Mouse (Mus musculus): ENCODE measurements at regions not wholly inside any gene's neighbourhood (a gene's known extent, or its start where the extent isn't known, plus 50 kb on each side); places are given as distances from the start of the nearest gene placed in this dataset.

GRCm38 (mm10) chr11:18712642-18713053 is 306.1 kb downstream of the Meis1 start:
- Histone ChIP-seq H3K36me3 (replicated peaks) (no peaks in the 10 kb centered on the region), H3K27ac (no peak overlapping the region), H3K4me3 (no peak overlapping the region), H3K4me1 (peaks cover 13% of the 10 kb centered on the region), H3K27me3 (ENCODE audit: poor library complexity, severe bottlenecking) (no peaks in the 10 kb centered on the region), H3K9me3 (no peaks in the 10 kb centered on the region)
- no peak for DNase-seq (ENCODE audit: extremely low spot score, low spot score)
- WGBS: 91% methylated on average over 10 of the region's 10 CpGs

DNA sequence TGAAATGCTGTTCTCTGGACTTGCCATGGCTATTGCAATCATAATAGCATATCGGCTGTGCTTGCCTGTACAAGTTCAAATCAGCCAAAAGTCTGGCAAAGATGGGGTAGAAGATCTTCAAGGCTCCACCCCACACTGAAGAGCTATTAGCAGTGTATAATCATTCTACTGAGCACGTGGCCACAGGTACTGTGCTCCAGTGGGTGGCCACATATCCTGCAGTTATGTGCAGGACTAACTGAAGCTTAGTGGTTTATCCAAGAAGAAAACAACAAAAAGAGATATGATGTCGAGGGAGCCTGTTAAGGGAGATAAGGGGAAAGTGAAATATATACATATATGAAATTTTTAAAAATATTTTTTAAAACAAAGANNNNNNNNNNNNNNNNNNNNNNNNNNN is 309.2 kb downstream of the Meis1 start:
- no peaks in the 10 kb centered on the region for H3K4me1 ChIP-seq
- H3K36me3 ChIP-seq (replicated peaks): no peaks in the 10 kb centered on the region
- no peak overlapping the region for H3K27ac ChIP-seq
- no peaks in the 10 kb centered on the region for H3K27me3 ChIP-seq (ENCODE audit: poor library complexity, severe bottlenecking)
- no peaks in the 10 kb centered on the region for H3K9me3 ChIP-seq
- DNase-seq (ENCODE audit: extremely low spot score, low spot score): no peak
- 80% methylated on average over 3 of the region's 3 CpGs for WGBS
- no peak overlapping the region for H3K4me3 ChIP-seq

DNA sequence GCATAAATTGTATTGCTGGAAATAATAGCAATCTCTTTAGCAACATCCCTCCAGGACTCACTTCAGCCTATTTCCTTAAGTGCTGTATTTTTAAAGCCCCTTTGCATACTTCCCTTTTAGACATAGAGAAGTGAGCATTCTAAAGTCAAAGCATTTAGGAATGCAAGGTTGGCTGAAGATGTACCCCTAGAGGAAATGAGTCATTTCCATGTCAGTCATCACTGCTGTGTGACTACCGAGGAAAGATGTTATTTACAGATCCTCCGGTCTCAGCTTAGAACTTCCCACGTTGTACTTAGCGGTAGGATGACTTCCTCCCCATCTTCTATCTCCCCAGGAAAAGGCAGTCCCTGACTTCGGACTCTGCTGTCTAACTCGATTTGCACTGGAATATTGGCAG is 337.2 kb downstream of the Meis1 start:
- H3K4me3 ChIP-seq: no peak overlapping the region
- no peak overlapping the region for H3K27ac ChIP-seq
- no peaks in the 10 kb centered on the region for H3K4me1 ChIP-seq
- no peak for DNase-seq (ENCODE audit: extremely low spot score, low spot score)
- H3K9me3 ChIP-seq: no peaks in the 10 kb centered on the region
- 82% methylated on average over 6 of the region's 6 CpGs for WGBS
- H3K36me3 ChIP-seq (replicated peaks): no peaks in the 10 kb centered on the region
- H3K27me3 ChIP-seq (ENCODE audit: poor library complexity, severe bottlenecking): no peaks in the 10 kb centered on the region

- no peaks in the 10 kb centered on the region for H3K36me3 ChIP-seq (replicated peaks)
- 90% methylated on average over 2 of the region's 2 CpGs for WGBS
- DNase-seq (ENCODE audit: extremely low spot score, low spot score): no peak
Measured at GRCm38 (mm10) chr11:18676876-18677275, 341.9 kb downstream of the Meis1 start.

GRCm38 (mm10) chr11:18670967-18671366 is 347.8 kb downstream of the Meis1 start:
- H3K27ac ChIP-seq: no peak overlapping the region
- DNase-seq (ENCODE audit: extremely low spot score, low spot score): no peak
- H3K9me3 ChIP-seq: no peaks in the 10 kb centered on the region
- no peaks in the 10 kb centered on the region for H3K36me3 ChIP-seq (replicated peaks)
- H3K4me3 ChIP-seq: no peak overlapping the region
- no peaks in the 10 kb centered on the region for H3K27me3 ChIP-seq (ENCODE audit: poor library complexity, severe bottlenecking)
- H3K4me1 ChIP-seq: no peaks in the 10 kb centered on the region
- 93% methylated on average over 2 of the region's 2 CpGs for WGBS

More at GRCm38 (mm10) chr11:18676876-18677275, 341.9 kb downstream of the Meis1 start:
- Histone ChIP-seq H3K9me3 (no peaks in the 10 kb centered on the region), H3K4me3 (no peak overlapping the region), H3K27me3 (ENCODE audit: poor library complexity, severe bottlenecking) (no peaks in the 10 kb centered on the region), H3K27ac (no peak overlapping the region), H3K4me1 (no peaks in the 10 kb centered on the region)

GRCm38 (mm10) chr11:18669322-18669721 is 349.5 kb downstream of the Meis1 start:
- Histone ChIP-seq H3K36me3 (replicated peaks) (no peaks in the 10 kb centered on the region), H3K9me3 (no peaks in the 10 kb centered on the region), H3K27ac (no peak overlapping the region), H3K4me1 (no peaks in the 10 kb centered on the region), H3K27me3 (ENCODE audit: poor library complexity, severe bottlenecking) (no peaks in the 10 kb centered on the region), H3K4me3 (no peak overlapping the region)
- whole genome bisulfite sequencing: 79% methylated on average over 2 of the region's 2 CpGs
- no peak for DNase-seq (ENCODE audit: extremely low spot score, low spot score)

DNA sequence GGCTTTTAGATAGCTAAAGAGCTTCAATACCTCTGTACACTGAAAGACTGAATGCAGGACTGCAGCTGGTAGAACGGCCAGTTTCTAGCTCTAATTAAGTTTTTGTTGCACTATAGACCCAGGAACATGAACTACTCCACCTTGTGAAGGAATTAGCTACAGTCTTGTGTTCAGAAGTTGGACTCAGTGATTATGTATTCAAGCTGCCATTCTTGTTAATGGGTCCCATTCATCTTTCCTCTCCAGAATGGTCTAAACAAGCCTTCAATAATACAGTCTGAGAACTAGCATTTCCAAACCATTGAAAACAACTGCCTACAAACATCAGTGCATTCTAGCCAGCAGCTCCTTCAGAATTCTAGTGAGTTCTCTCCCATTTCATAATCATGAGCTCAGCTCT is 362.4 kb downstream of the Meis1 start:
- Histone ChIP-seq H3K4me3 (no peak overlapping the region), H3K9me3 (no peaks in the 10 kb centered on the region), H3K36me3 (replicated peaks) (no peaks in the 10 kb centered on the region), H3K27me3 (ENCODE audit: poor library complexity, severe bottlenecking) (no peaks in the 10 kb centered on the region), H3K4me1 (0 out of 2 replicates have a peak, but pooled peaks cover 2% of the 10 kb centered on the region), H3K27ac (no peak overlapping the region)
- no peak for DNase-seq (ENCODE audit: extremely low spot score, low spot score)
- WGBS: 44% methylated on average over 1 of the region's 1 CpGs

DNA sequence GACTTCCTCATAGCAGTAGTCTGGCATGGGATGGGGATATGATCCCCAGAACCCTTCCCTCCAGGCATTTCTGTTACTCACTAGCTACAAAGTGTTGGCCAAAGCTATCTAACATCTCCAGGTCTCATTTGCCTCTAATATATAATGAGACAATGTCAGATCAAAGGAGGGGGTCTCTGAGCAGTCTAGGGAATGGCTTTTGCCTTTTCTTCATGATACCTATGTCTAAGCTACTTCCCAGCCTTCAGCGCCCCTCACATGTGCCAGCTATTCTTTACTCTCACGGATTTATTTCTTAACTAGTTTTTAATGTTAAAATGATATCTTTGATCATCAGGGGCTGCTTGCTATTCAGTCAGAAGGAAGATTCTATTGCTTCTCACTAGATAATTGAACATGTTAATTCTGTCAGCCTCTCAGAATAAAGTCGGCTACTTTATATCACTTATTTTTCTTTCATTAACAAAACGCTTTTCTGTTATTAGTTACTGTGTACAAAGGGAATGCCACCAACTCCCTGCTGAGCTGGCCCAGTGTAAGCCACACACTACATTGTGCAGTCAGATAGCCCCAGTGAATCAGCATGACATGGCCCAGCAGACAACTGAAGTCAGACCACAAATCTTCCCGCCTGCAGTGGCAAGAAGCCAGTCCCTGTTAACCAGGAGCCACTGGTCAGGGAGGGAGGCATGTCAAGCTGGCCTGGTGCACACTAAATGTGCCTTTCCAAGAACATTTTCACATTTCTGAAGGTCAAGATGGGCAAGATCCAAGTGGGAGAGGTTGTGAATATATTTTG is 386.6 kb downstream of the Meis1 start:
- DNase-seq (ENCODE audit: extremely low spot score, low spot score): no peak
- Histone ChIP-seq H3K27ac (no peak overlapping the region), H3K4me1 (no peaks in the 10 kb centered on the region), H3K9me3 (no peaks in the 10 kb centered on the region), H3K27me3 (ENCODE audit: poor library complexity, severe bottlenecking) (no peaks in the 10 kb centered on the region), H3K4me3 (no peak overlapping the region), H3K36me3 (replicated peaks) (no peaks in the 10 kb centered on the region)
- WGBS: 76% methylated on average over 5 of the region's 5 CpGs

GRCm38 (mm10) chr11:18631570-18631969 is 387.2 kb downstream of the Meis1 start:
- Histone ChIP-seq H3K9me3 (no peaks in the 10 kb centered on the region), H3K4me3 (no peak overlapping the region), H3K36me3 (replicated peaks) (no peaks in the 10 kb centered on the region), H3K27me3 (ENCODE audit: poor library complexity, severe bottlenecking) (no peaks in the 10 kb centered on the region), H3K27ac (no peak overlapping the region), H3K4me1 (no peaks in the 10 kb centered on the region)
- WGBS: 93% methylated on average over 7 of the region's 7 CpGs
- no peak for DNase-seq (ENCODE audit: extremely low spot score, low spot score)

DNA sequence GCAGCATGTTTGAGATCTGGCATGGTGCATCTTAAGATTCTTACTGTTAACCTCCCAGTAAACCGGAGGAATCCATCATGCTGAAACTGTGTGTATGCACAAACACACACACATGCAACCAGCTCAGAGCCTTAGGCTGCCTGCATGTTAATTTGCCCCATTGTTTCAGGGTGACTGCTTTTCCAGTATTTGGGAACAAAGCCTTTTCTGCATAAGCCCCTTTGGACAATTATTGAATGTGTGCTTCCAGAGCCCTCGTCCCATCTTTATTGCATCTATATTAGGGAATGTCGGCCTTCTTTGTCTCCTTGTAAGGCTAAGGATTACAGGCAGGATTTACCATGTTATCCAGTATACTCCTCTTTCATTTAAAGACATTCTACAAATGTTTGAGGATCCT is 397.0 kb downstream of the Meis1 start:
- peaks cover 17% of the 10 kb centered on the region for H3K4me1 ChIP-seq
- H3K27ac ChIP-seq: peak overlapping the region; percentile 65; the same call in 1 of the 2 replicates
- H3K4me3 ChIP-seq: no peak overlapping the region
- no peaks in the 10 kb centered on the region for H3K36me3 ChIP-seq (replicated peaks)
- no peaks in the 10 kb centered on the region for H3K27me3 ChIP-seq (ENCODE audit: poor library complexity, severe bottlenecking)
- H3K9me3 ChIP-seq: no peaks in the 10 kb centered on the region
- 45% methylated on average over 3 of the region's 3 CpGs for whole genome bisulfite sequencing
- no peak for DNase-seq (ENCODE audit: extremely low spot score, low spot score)

DNA sequence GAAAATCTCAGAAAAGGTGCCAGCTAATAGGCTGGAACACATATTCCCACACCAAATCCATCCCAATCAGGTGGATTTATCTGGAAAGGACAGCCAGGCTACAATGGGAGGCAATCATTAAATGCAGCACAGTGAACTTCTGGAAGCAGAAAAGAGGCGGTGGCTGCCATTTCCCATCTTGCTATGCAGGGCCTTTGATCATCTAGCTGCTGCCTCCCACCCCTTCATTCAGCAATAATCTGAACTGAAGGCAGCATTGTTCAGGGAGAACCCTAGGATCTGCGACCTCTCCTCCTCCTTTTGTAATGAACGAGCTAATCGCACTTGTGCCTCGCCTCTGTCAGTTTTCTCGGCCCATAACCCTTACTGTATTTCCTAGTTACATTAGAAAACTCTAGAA is 413.9 kb downstream of the Meis1 start:
- H3K9me3 ChIP-seq: no peaks in the 10 kb centered on the region
- H3K4me1 ChIP-seq: peaks cover 7% of the 10 kb centered on the region
- DNase-seq (ENCODE audit: extremely low spot score, low spot score): no peak
- WGBS: 31% methylated on average over 6 of the region's 6 CpGs
- H3K27me3 ChIP-seq (ENCODE audit: poor library complexity, severe bottlenecking): no peaks in the 10 kb centered on the region
- no peak overlapping the region for H3K4me3 ChIP-seq
- H3K27ac ChIP-seq: no peak overlapping the region
- H3K36me3 ChIP-seq (replicated peaks): no peaks in the 10 kb centered on the region

- Histone ChIP-seq H3K36me3 (replicated peaks) (no peaks in the 10 kb centered on the region), H3K9me3 (no peaks in the 10 kb centered on the region), H3K4me3 (no peak overlapping the region), H3K27me3 (ENCODE audit: poor library complexity, severe bottlenecking) (no peaks in the 10 kb centered on the region), H3K27ac (no peak overlapping the region), H3K4me1 (peaks cover 7% of the 10 kb centered on the region)
- no peak for DNase-seq (ENCODE audit: extremely low spot score, low spot score)
- WGBS: 91% methylated on average over 6 of the region's 6 CpGs
Measured at GRCm38 (mm10) chr11:18601568-18602182, 417.1 kb downstream of the Meis1 start.

DNA sequence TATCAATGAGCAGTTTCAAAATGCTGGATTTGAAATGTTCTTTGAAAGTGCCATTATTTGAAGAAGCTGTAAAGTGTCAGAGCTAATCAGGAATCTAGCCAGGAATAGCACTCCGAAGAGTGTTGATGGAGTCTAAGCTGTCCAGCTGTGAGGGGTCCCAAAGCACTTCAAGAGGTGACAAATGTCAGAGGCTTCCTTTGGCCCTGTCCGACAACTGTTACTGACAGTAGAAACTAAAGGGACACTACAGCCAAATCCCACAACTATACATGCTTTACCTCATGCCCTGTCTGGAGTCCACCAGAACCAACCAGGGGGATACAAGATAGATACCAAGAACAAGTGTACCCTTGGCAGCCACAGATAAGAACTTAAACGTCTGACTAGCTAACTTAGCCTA is 420.4 kb downstream of the Meis1 start:
- Histone ChIP-seq H3K36me3 (replicated peaks) (no peaks in the 10 kb centered on the region), H3K9me3 (no peaks in the 10 kb centered on the region), H3K4me3 (no peak overlapping the region), H3K27me3 (ENCODE audit: poor library complexity, severe bottlenecking) (no peaks in the 10 kb centered on the region), H3K27ac (no peak overlapping the region), H3K4me1 (no peaks in the 10 kb centered on the region)
- no peak for DNase-seq (ENCODE audit: extremely low spot score, low spot score)
- WGBS: 85% methylated on average over 3 of the region's 3 CpGs
